Mouse (Mus musculus) heart, adult 2 months (tissue): ENCODE measurements around the gene Bst1. TPM values are rescaled to one million over a fixed set of nuclear protein-coding genes. Genes with fewer than 3 reads are reported as not detected.

Experiments used
- DNase-seq, 2 experiments: peaks; one replicate each; pipeline ENCODE4 v3.0.0; 2021
- H3K27ac ChIP-seq: fragments of 200-600 bp; 2 replicates; pipeline ENCODE4 v1.8.1; 2022
- H3K27me3 ChIP-seq: fragments of 200-500 bp; 2 replicates; pipeline ENCODE4 v1.6.1; 2012; ENCODE audit warnings: mild to moderate bottlenecking, low read length, inconsistent platforms, mixed read lengths; ENCODE audit not compliant: control insufficient read depth, insufficient read depth
- H3K36me3 ChIP-seq: fragments of 200-500 bp; 2 replicates; pipeline ENCODE4 v1.6.1; 2012; ENCODE audit warnings: low read length, inconsistent platforms; ENCODE audit not compliant: control insufficient read depth, insufficient read depth
- H3K4me1 ChIP-seq: fragments of 200-500 bp; 2 replicates; pipeline ENCODE4 v1.6.1; 2011; ENCODE audit warnings: low read length; ENCODE audit not compliant: control insufficient read depth, insufficient read depth
- H3K4me3 ChIP-seq: fragments of 200-600 bp; 2 replicates; pipeline ENCODE4 v1.8.1; 2022
- H3K79me2 ChIP-seq: fragments of 200-500 bp; replicated peaks from 2 replicates; pipeline ENCODE4 v1.6.1; 2012; ENCODE audit warnings: mild to moderate bottlenecking, inconsistent platforms, low read length, moderate library complexity, mixed read lengths; ENCODE audit not compliant: control insufficient read depth, insufficient read depth
- H3K9ac ChIP-seq: fragments of 200-500 bp; 2 replicates; pipeline ENCODE4 v1.6.1; 2012; ENCODE audit warnings: low read depth, mild to moderate bottlenecking, control low read depth, inconsistent platforms, low read length, mixed read lengths
- CTCF ChIP-seq: fragments of 200-600 bp; IDR thresholded peaks from 2 replicates; pipeline ENCODE4 v1.8.1; 2022; ENCODE audit warnings: antibody characterized with exemption, mild to moderate bottlenecking, moderate library complexity
- EP300 ChIP-seq: fragments of 200-500 bp; IDR thresholded peaks from 2 replicates; pipeline ENCODE4 v1.6.1; 2011; ENCODE audit warnings: low read depth, low read length, control low read depth; ENCODE audit not compliant: insufficient read depth
- POLR2A ChIP-seq: fragments of 200-500 bp; IDR thresholded peaks from 2 replicates; pipeline ENCODE4 v1.6.1; 2011; ENCODE audit warnings: mild to moderate bottlenecking, low read depth, low read length, control low read depth; ENCODE audit not compliant: insufficient read depth
- WGBS: fragments of 180-500 bp; shearing (Covaris S2); methylation state at CpG from one replicate; pipeline ENCODE4 v1.1.7; 2018; 5-methylcytosine and 5-hydroxymethylcytosine counted together
- intact Hi-C: fragments of 180-260 bp; cut with DNase I; formaldehyde crosslinking; loops from one replicate; pipeline ENCODE4 v1.15.1; 2025
- polyA plus RNA-seq: library from polyadenylated mRNA; depleted of rRNA; stranded (reverse); fragments of >200 nt; gene quantifications from 2 replicates; pipeline ENCODE4 v1.2.3, GENCODE M21; 2012
- total RNA-seq, 2 experiments: library from RNA; stranded (reverse); gene quantifications; 2 replicates each; pipeline ENCODE4 v1.2.3; 2021

Gene Bst1
- total and polyA plus RNA-seq, 3 experiments: 1.6 to 3.3 (median 1.7) TPM

DNA sequence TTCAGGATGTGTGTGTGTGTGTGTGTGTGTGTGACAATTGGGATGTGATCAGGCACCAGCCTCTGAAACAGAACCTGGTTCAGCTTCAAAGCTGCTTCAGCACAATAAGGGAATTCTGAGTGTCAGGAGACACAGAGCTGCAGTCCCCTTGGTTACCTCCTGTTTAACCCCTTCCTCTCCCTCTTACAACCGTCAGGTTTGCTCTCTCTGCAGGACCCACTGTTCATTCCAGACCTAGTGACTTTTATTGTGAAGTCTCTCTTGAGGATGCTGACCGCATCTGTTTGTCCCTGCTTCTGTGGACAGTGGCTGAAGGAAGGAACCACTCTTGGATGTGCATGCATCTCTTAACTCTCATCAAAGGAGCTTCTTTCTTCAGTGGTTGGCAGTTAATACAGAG is 27.5 kb downstream of the Bst1 start:
- intact Hi-C loops: no loop called here
- Histone ChIP-seq H3K4me1 (peaks cover 12% of the 10 kb centered on the region), H3K27ac (peak overlapping the region; percentile 70; the same call in 1 of the 2 replicates), H3K79me2 (no peaks in the 10 kb centered on the region), H3K27me3 (no peaks in the 10 kb centered on the region), H3K9ac (no peak overlapping the region), H3K4me3 (no peak overlapping the region), H3K36me3 (no peaks in the 10 kb centered on the region; the same call in 1 of the 2 replicates)
- 13% methylated on average over 2 of the region's 2 CpGs for WGBS
- TF ChIP-seq CTCF: no peak
- no peak for TF ChIP-seq EP300
- TF ChIP-seq POLR2A: no peak
- no peak for DNase-seq

GRCm38 (mm10) chr5:43847555-43847954 is 28.9 kb downstream of the Bst1 start:
- H3K36me3 ChIP-seq: no peaks in the 10 kb centered on the region; the same call in 1 of the 2 replicates
- peaks cover 10% of the 10 kb centered on the region for H3K4me1 ChIP-seq
- H3K27ac ChIP-seq: no peak overlapping the region
- H3K79me2 ChIP-seq: no peaks in the 10 kb centered on the region
- no peak for DNase-seq
- TF ChIP-seq POLR2A: no peak
- TF ChIP-seq CTCF: no peak
- no peak for TF ChIP-seq EP300
- H3K27me3 ChIP-seq: no peaks in the 10 kb centered on the region
- H3K9ac ChIP-seq: no peak overlapping the region
- no peak overlapping the region for H3K4me3 ChIP-seq
- intact Hi-C loops: no loop called here

DNA sequence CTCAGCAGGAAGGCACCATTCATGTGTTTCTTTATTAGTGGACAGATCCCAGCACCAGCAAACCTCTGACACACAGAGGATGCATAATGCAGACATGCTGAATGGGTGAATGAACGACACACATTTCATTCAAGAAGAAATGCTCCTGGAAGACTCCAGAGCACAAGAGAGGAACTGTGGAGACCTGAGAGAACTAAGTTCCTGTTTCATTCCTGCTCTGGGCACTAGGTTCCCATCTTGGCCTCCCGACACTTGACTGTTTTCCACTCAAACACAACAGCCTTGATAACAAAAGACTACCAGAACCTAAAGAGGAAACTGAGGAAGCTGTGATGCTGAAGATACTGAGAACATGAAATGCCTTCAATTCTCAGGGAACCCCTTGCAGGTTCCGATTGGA is 29.6 kb downstream of the Bst1 start:
- TF ChIP-seq POLR2A (no peak), EP300 (no peak), CTCF (no peak)
- Histone ChIP-seq H3K9ac (no peak overlapping the region), H3K79me2 (no peaks in the 10 kb centered on the region), H3K27ac (no peak overlapping the region), H3K27me3 (no peaks in the 10 kb centered on the region), H3K36me3 (no peaks in the 10 kb centered on the region; the same call in 1 of the 2 replicates), H3K4me1 (peaks cover 12% of the 10 kb centered on the region), H3K4me3 (no peak overlapping the region)
- DNase-seq: no peak
- intact Hi-C loops: no loop called here
- WGBS: 82% methylated on average over 3 of the region's 3 CpGs

- Histone ChIP-seq H3K27ac (peak overlapping the region; percentile 69), H3K4me1 (peaks cover 8% of the 10 kb centered on the region), H3K9ac (no peak overlapping the region), H3K36me3 (peaks cover 14% of the 10 kb centered on the region), H3K79me2 (no peaks in the 10 kb centered on the region), H3K27me3 (no peaks in the 10 kb centered on the region), H3K4me3 (no peak overlapping the region)
- TF ChIP-seq EP300 (no peak), POLR2A (no peak), CTCF (no peak)
- no peak for DNase-seq
- intact Hi-C loops: no loop called here
- 60% methylated on average over 11 of the region's 11 CpGs for WGBS
Observed at GRCm38 (mm10) chr5:43853096-43853867, 34.6 kb downstream of the Bst1 start.

DNA sequence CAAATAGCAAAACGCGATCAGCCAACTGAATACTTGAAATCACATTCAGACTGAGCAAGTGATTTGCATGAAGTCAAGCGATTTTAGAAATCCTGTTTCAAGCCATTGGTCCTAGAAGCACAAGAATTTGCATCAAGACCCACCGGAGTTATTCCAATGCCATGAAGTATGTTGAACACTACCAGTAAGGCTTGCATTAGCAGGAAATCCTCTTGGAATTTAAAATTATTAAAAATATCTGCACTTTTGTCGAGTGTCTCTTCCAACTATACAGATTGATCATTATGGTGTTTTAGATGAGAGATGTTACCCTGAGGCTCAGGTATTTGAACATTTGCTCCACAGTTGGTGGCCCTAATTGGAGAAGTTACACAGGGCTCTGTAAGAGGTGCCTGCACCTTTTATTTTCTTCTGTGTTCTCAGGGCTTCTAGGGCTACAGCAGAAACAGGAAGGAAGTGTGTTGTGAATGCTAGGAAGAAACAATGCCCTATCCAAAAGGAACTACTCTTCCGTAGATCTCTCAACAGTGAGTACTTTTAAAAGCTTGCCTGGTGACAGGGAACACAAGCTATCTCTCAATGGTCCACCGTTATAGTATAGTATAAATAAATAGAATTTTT is 35.3 kb downstream of the Bst1 start:
- no peaks in the 10 kb centered on the region for H3K79me2 ChIP-seq
- H3K4me3 ChIP-seq: no peak overlapping the region
- no peak for TF ChIP-seq EP300
- TF ChIP-seq POLR2A: peak; percentile 13; the same call in 1 of the 2 replicates
- no peak for DNase-seq
- intact Hi-C loops: loop anchor here (2.0 kb wide), 1 partner anchor 15 kb away; the partner anchor contains the start of gene Cd38
- H3K27me3 ChIP-seq: no peaks in the 10 kb centered on the region
- H3K9ac ChIP-seq: no peak overlapping the region
- WGBS: 59% methylated on average over 7 of the region's 7 CpGs
- peaks cover 14% of the 10 kb centered on the region for H3K36me3 ChIP-seq
- peaks cover 8% of the 10 kb centered on the region for H3K4me1 ChIP-seq
- peak overlapping the region; percentile 69 for H3K27ac ChIP-seq

DNA sequence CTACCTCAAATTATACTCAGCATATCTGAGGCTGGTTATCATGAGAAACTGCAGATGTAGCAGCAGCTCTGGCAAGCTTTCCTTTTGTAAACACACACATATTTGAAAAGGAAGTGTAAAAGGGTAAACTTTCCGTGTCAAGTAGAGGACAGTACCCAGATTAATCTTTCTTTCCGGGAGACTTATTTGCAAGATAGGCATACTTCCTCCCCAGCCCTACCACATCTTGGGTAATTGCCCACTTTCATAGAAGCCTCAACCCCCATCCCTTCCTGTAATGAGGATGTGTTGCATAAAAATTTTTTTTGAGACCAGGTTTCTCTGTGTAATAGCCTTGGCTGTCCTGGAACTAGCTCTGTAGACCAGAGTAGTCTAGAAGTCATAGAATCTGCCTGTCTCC is 37.1 kb downstream of the Bst1 start:
- intact Hi-C loops: loop anchor here (2.0 kb wide), 1 partner anchor 13 kb away; the partner anchor contains the start of gene Cd38
- no peak for DNase-seq
- Histone ChIP-seq H3K79me2 (no peaks in the 10 kb centered on the region), H3K27ac (peak overlapping the region; percentile 38), H3K9ac (no peak overlapping the region), H3K4me1 (peaks cover 8% of the 10 kb centered on the region), H3K4me3 (no peak overlapping the region), H3K27me3 (no peaks in the 10 kb centered on the region), H3K36me3 (peaks cover 14% of the 10 kb centered on the region)
- 27% methylated on average over 2 of the region's 2 CpGs for WGBS
- no peak for TF ChIP-seq CTCF
- no peak for TF ChIP-seq POLR2A
- no peak for TF ChIP-seq EP300
